Mouse (Mus musculus) urinary bladder, adult 18-20 months (tissue): ENCODE data around the gene Armh1.
A peak's percentile ranks its signal among the peaks of the same experiment; 100 is the strongest.
"Not testable (repeated sequence)": the region's sequence is repeated elsewhere in the genome, so short reads cannot be mapped to it uniquely, and the experiment has no call there.

Source experiments
- DNase-seq, 2 experiments: peaks; one replicate each; pipeline ENCODE4 v3.0.0; 2022; ENCODE audit warnings: low spot score in 2 of 2, mixed read lengths in 2 of 2

The Armh1 gene

GRCm38 (mm10) chr4:117267831-117268437, 16.0 kb upstream of the Armh1 start:
- no peak for DNase-seq

GRCm38 (mm10) chr4:117267284-117267683, 15.4 kb upstream of the Armh1 start:
- DNase-seq, result peak; percentile 50

- no peak for DNase-seq
Measured at GRCm38 (mm10) chr4:117262987-117263386, 11.1 kb upstream of the Armh1 start.

GRCm38 (mm10) chr4:117262101-117262913, 10.4 kb upstream of the Armh1 start:
- no peak for DNase-seq

- no peak for DNase-seq
Measured at GRCm38 (mm10) chr4:117261222-117261621, 9.3 kb upstream of the Armh1 start.

- not testable (repeated sequence) for DNase-seq
Measured at GRCm38 (mm10) chr4:117259909-117260308, 8.0 kb upstream of the Armh1 start.

GRCm38 (mm10) chr4:117254672-117255071, 2.7 kb upstream of the Armh1 start:
- no peak for DNase-seq

GRCm38 (mm10) chr4:117254017-117254627, 2.2 kb upstream of the Armh1 start:
- DNase-seq, result no peak

GRCm38 (mm10) chr4:117253218-117254016, 1.5 kb upstream of the Armh1 start:
- no peak for DNase-seq

- no peak for DNase-seq
Measured at GRCm38 (mm10) chr4:117252755-117253154, 830 bp upstream of the Armh1 start.

GRCm38 (mm10) chr4:117252351-117252750, 426 bp upstream of the Armh1 start:
- peak; percentile 21 to 24 for DNase-seq

- no peak for DNase-seq
Measured at GRCm38 (mm10) chr4:117250982-117251381, 943 bp downstream of the Armh1 start.

GRCm38 (mm10) chr4:117240867-117241266, 11.1 kb downstream of the Armh1 start:
- no peak for DNase-seq

GRCm38 (mm10) chr4:117239153-117239552, 12.8 kb downstream of the Armh1 start:
- no peak for DNase-seq

- no peak for DNase-seq
Measured at GRCm38 (mm10) chr4:117235822-117236221, 16.1 kb downstream of the Armh1 start.

GRCm38 (mm10) chr4:117234166-117234741, 17.7 kb downstream of the Armh1 start:
- no peak for DNase-seq

GRCm38 (mm10) chr4:117231208-117231607, 20.7 kb downstream of the Armh1 start:
- DNase-seq, result no peak

- DNase-seq, result no peak
Measured at GRCm38 (mm10) chr4:117230331-117230730, 21.6 kb downstream of the Armh1 start.

GRCm38 (mm10) chr4:117229590-117229989, 22.3 kb downstream of the Armh1 start:
- DNase-seq, result peak in 1 of 2 experiments; percentile 35

- no peak for DNase-seq
Measured at GRCm38 (mm10) chr4:117225250-117225649, 26.7 kb downstream of the Armh1 start.

GRCm38 (mm10) chr4:117224122-117224521, 27.8 kb downstream of the Armh1 start:
- DNase-seq, result no peak

- DNase-seq, result no peak
Measured at GRCm38 (mm10) chr4:117223001-117223400, 28.9 kb downstream of the Armh1 start.
